17 mouse cellular contexts compared by ENCODE assay signal in the genomic region with DNA sequence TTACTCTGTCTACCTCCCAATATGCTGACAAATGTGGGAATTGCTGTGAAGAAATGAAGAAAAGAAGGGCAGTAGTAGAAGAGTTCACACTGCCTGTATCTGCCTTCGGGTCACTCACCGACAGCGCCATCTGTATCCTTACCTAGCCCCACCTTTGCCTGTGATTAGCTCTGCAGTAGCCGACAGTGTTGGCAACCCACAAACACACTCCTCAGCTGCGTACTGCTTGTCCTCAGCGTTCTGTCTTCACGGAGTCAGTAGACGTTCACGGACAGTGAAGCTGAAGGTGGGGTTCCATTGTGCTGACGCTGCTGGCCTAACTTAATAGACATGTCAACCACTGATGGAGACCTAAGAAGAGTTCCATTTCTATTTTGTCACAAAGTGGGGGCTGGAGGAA.
"Had no signal": no experiment of that assay in that cellular context is flagged by ENCODE, and none has a peak within 500 bp of the region (broad histone marks: within the 10 kb centered on the region; RNA-seq: fewer than 3 reads in every experiment).

No protein-coding gene starts in this region.

- H3K27ac ChIP-seq: kidney, postnatal 0 days; limb, embryonic 15.5 days; liver, embryonic 13.5 days; lung, embryonic 15.5 days; macrophage had no signal

- H3K9ac ChIP-seq: limb, embryonic 15.5 days; liver, embryonic 13.5 days; liver, postnatal 0 days; lung, embryonic 15.5 days had no signal

- ATAC-seq: liver, postnatal 0 days had no signal

- H3K27me3 ChIP-seq: limb, embryonic 15.5 days; liver, embryonic 13.5 days; lung, embryonic 15.5 days; megakaryocyte, embryonic 14.5 days had no signal

- H3K4me3 ChIP-seq: limb, embryonic 15.5 days; liver, embryonic 13.5 days; lung, embryonic 15.5 days; megakaryocyte, embryonic 14.5 days had no signal

- H3K4me2 ChIP-seq: limb, embryonic 15.5 days; liver, embryonic 13.5 days; lung, embryonic 15.5 days had no signal

- H3K9me3 ChIP-seq: limb, embryonic 15.5 days; liver, embryonic 13.5 days; lung, embryonic 15.5 days had no signal

- DNase-seq: kidney, adult 9 months; kidney, postnatal 36 days; layer of hippocampus, adult 9-11 months; layer of hippocampus, postnatal 36 days; liver, embryonic 13.5 days; liver, postnatal 0 days; lung, postnatal 14 days; midbrain, embryonic 14.5 days; right cerebral cortex, postnatal 4 days; spleen, adult 18-20 months; thymus, adult 18-20 months; thymus, postnatal 14 days had no signal

- H3K4me1 ChIP-seq: limb, embryonic 15.5 days; liver, embryonic 13.5 days; lung, embryonic 15.5 days had no signal
